Mouse (Mus musculus): ENCODE measurements around the gene Arhgef40. TPM values are rescaled to one million over a fixed set of nuclear protein-coding genes. Genes with fewer than 3 reads are reported as not detected.

The Arhgef40 gene
- total RNA-seq, 2 experiments from 2014 or later = 10.8 to 14.9 TPM

DNA sequence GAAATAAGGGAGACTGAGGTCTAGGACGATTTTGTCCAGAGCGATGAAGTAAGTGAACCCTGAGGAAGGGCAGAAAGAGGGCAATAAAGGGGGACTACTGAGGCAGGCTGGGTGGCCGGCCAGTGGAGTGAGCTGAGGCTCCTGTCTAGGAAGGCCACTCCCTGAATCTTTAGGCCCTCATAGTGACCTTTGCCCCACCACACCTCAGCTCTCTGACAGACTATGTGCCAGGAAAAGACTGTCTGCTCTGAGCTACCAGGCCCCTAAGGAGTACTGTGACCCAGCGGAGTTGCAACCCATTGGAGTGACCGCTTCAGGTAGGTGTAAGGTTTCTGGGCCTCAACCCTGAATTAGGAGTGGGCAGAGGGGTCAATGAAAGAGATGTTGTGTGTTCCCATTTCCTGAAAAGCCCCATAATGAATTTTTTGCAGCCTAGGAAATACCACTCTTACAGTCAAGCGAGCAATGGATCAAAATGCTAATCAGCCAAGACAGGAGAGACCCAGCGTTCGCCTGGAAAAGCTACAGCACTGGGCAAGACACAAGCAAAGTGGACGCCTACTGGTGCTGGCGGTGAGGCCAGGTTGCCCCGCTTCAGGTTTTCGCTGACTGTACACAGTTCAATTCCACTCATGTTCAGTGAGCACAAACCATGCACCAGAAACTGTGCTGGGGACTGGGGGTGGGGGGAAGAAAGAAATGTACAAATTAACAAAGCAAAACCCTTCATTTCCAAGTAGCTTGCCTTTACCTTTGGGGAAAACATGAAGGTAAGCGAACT, 32.3 kb downstream of the Arhgef40 start:
- no peak for ATAC-seq (replicated peaks; ENCODE audit: poor library complexity, severe bottlenecking)

DNA sequence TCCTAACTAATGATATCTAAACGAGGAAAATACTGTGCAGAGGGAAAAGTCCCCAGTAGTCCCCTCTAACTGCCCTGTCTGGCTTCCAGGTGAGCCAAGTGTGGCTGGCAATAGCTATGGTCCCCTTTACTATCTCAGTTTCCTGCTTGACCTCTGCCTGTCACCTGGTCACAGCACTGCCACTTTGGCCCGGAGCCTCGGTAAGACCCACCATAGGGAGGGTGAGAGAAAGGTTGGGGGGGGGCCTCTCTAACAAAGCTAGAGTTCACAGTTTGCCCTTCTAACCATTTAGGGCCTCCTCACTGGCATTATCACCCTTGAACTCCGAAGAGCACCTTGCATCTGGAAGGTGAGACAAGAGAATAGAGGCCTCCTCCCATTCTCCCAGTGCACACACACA, 33.1 kb downstream of the Arhgef40 start:
- no peak for ATAC-seq (replicated peaks; ENCODE audit: poor library complexity, severe bottlenecking)

DNA sequence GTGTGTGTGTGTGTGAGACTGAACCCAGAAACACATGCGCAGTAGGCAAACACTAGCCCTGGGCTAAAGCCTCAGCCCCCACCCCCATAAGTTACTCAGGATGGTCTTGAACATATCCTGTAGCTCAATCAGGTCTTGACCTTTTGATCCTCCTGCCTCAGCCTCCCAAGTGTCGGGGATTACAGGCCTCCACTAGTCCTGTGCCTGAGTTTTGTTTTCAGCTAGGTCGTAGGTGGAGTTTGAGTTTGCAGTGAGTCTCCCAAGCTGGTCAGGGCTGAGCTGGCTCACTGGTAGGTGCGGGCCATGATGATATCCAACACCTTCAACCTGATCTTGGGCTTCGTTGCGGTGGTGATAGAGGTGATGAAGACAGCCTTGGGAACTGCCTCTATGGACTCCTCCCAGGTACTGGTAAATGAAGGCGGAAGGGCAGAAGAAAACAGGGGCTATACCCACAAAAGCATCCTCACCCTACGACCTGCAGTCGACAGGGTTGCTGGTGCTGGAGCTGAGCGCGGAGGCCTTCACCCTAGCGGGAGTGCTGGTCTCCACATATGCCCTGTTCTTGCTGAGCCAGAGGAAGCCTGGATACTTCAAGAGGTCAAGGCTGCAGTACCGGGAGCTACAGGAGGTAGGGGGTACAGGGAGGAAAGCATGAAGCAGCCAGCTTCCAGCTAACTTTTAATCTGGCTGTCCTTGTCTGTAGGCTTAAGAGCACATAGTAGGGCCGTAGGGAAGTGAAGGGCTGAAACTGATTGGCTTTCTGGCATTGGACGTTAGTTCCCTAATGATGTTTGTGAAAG, 33.9 kb downstream of the Arhgef40 start:
- no peak for ATAC-seq (replicated peaks; ENCODE audit: poor library complexity, severe bottlenecking)

DNA sequence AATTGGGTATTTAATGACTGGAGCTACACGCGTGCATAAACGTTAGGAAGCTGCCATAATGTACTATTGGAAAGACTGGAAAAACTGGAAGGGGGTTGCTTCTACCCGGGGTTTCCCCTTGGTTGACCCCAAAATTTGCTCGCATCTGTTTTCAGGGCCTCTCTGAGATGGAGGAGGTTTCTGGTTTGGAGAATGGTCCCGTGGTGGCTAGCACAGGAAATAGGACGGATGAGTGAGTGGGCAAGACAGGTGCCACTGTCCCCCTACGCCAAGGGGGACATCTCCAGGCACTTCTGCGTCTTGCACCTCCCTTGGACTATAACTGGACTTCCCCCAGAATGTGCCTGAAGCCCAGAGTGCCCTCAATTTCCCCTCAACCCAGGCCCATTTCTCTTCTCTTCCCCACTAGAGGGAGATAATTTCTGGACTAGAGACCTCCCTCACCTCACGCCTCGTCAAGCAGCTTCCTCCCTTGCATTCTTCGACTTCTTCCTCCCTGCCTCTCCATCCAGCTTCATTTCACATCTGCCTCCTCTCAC, 34.6 kb downstream of the Arhgef40 start:
- ATAC-seq (replicated peaks; ENCODE audit: poor library complexity, severe bottlenecking) = peak; percentile 29

DNA sequence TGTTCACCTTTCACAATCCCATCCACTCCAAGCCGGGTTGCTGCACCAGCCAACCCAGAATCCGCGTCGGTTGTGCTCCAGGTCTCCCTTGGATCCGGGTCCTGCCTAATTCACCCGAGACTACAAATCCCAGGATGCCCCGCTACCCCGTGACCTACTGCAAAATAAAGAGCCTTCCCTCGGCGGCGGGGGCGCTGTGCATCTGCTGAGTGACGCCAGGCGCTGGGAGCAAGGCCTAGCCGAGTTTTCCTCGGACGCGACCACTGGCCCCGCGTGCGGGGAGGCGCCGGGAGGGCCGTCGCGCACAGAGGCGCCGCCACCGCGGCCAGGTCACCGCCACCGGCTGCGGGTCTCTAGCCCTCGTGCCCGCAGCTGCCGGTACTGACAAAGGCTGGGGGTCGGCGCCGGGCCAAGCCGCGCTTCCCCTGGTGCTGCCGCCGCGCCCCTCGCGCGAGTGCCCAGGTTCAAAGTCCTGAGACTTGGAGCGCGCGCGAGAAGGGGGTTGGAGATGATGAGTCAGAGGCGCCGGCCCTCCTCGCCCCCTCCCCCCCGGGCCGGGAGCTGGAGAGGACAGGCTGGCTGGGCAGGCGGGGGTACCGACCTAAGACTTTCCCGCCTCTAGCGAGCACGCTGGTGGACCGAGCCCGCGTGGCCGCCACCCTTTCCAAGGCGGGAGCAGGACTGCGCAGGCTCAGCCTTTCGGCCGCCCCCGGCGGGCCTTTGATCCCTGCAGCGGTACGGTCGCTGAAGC, 35.2 kb downstream of the Arhgef40 start:
- peak; percentile 60 for ATAC-seq (replicated peaks; ENCODE audit: poor library complexity, severe bottlenecking)

DNA sequence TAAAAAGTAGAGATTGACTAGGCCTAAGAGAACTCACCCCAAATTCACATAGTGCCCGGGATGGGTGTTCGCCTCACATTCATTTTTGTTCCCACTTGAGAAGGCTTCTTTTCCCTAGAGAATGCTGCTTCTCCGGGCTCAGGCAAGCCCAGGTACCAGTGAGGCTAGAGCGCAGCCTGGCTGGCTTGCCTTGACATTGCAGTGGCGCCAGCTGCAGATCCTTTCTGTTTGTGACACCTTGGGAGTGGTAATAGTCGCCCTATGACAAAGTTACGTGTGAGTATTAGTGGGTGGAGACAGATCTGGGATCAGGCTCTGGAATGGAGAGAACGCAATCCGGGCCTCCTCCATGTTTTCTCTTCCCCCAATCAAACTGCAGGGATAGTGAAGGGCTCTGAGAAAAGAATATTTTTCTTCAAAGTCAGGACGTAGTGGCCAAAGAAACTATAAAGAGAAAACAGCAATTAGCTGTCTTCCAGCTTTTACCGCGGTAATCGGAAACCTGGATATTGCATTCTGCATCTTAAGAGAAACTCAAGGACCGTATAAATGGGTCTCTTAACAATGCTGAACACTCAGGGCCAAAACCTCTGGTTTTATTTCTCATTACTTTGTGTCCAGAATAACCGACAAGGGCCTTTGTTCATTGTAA, 36.1 kb downstream of the Arhgef40 start, which contains the start of gene Zfp219:
TSS of gene Zfp219 (minus strand) at position 248 of the 652 bp plus-strand sequence.
- ATAC-seq (replicated peaks; ENCODE audit: poor library complexity, severe bottlenecking) = peak; percentile 29

DNA sequence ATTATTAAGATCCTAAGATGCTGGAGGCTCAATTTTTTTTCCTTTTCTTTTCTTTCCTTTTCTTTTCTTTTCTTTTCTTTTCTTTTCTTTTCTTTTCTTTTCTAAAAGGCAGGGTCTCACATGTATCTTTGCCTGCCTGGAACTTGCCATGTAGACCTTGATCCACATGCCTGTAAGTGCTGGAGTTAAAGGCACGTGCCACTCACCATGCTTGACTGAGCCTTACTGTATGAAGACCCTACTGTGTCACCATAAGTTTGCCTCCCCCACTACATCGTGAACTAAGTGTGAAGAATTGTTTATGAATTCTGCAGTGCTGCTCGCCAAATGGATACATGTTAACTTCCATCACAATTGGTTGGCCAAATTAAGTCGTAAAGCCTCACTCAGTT, 36.6 kb downstream of the Arhgef40 start:
- no peak for ATAC-seq (replicated peaks; ENCODE audit: poor library complexity, severe bottlenecking)

DNA sequence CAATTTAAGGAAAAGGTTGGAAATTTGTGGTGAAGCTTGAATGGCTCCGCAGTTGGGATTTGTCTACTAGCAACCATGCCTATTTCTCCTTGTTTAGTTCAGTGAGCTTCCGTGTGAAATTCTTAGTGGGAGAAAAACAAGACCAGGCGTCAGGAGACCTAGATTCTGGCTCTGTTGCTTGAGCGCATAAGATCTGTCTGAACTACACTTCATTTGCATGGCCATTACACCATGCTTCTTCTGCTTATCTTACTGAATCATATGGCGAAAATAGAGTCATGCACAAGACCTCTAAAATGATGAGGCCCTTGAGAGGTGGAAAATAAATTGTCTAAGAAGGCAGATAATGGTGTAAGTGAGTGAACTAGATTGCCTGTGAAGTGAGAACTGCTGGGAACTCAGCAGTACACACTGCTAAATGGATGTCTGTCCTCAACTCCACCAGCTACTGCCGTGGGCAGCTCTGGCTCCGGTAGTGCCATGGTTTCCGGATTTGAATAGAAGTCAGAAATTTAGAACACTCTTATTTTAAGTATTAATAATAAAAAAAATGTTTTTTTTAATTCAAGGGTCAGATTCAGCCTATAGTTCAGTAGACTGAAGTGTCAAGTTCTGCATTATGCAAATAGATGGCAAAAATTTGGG, 37.2 kb downstream of the Arhgef40 start:
- no peak for ATAC-seq (replicated peaks; ENCODE audit: poor library complexity, severe bottlenecking)

DNA sequence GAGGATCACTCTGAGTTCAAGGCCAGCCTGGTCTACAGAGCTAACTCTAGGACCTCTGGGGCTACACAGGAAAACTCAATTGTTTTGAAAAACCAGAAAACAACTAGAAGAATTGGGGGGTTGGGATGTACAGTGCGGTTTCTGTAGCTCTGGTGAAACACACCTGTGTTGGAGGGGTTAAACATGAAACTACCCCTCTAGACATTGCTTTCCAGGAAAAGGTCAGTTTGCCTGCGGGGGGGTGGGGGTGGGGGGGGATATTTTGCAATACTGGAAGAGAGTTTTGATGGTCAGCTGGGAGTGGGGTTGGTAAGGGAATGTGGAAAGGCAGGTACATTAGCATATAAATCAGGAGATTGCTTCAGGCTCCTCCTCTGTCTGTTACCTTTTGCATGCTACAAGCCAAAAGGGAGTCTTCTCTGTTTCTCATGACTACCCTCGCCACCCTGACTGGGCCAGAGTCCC, 37.8 kb downstream of the Arhgef40 start:
- ATAC-seq (replicated peaks; ENCODE audit: poor library complexity, severe bottlenecking) = no peak

DNA sequence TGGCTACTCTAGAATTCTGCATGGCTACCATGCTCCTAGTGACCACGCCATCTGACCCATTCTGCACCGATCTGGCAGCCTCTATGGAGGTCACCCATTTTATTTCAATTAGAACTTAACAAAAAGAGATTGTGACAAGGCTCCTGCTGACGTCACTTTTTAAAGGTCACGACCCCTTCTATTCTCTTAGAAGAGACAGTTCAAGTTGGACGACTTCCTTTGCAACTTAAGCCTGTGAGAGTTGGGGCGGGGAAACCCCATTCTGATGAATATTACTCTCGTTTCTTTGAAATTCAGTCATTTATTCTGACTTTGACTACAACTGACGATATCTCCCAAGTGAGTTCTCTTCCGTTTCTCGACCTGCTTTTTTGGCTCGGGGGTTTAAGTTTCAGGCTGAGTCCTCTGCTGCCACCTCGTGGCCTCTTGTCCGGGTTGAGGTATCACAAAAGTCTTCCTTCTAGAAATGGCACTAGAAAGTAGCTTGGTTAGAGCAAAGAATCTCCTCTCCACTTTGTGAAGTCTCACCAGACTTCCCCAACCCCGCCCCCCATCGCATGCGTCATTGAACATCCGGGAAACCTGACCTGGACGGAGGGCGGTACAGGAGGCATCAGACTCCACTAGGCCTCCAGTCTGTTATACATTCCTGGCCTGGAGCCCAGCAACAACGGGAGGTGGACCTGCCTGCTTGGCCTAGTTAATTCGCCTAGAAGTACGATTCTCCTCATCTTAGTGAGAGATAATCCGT, 38.4 kb downstream of the Arhgef40 start:
- ATAC-seq (replicated peaks; ENCODE audit: poor library complexity, severe bottlenecking) = peak; percentile 42

DNA sequence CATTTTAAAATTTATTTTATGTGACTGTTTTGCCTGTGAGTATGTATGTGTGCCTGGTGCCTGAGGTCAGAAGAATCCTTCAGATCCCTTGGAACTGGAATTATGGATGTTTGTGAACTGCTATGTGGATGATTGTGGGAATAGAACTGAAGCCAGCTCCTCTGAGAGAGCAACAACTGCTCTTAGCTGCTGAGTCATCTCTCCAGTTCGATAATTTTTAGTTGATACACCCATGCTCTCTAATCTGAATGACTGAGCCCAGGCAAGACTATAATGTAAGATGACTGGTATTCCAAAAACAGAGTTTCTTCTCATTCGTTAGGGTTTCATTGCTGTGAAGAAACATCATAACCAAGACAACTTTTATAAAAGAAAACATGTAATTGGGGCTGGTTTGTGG, 39.6 kb downstream of the Arhgef40 start:
- no peak for ATAC-seq (replicated peaks; ENCODE audit: poor library complexity, severe bottlenecking)

DNA sequence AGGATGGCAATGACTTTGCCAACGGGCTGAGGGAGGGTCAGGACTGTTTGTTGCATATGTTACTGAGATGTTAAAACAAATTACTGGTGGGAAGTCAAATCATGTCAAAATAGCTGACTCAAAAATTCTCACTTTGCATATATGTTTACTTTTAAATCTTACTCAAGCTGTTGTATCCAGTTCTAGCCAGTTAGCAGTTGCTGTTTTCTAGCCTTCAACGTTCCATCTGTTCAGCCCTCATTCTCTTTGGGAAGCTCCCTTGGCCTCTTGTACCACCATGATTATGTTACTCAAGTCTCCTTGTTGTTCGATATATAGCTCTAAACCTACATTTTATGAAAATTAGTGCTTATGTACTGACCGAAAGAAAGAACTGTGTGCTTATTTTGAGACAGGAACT, 41.8 kb downstream of the Arhgef40 start:
- ATAC-seq (replicated peaks; ENCODE audit: poor library complexity, severe bottlenecking) = no peak

DNA sequence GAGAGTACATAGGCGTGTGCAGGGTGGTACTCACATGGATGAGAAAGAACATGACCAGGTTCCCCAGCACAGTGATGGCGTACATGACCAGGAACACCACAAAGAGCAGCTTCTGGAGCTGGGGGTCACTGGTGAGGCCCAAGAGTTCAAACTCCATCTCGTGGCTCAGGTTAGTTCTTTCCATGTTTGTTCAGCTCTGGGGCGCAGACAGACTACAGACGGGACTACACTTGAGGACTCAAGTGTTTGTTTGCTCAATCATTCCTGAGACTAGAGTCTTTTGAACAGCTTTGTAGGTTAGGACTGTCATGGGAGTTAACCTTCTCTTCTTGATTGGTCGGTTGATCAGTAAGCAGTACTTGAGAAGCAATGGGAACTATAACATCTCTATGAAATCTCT, 51.4 kb downstream of the Arhgef40 start:
- ATAC-seq (replicated peaks; ENCODE audit: poor library complexity, severe bottlenecking) = no peak

DNA sequence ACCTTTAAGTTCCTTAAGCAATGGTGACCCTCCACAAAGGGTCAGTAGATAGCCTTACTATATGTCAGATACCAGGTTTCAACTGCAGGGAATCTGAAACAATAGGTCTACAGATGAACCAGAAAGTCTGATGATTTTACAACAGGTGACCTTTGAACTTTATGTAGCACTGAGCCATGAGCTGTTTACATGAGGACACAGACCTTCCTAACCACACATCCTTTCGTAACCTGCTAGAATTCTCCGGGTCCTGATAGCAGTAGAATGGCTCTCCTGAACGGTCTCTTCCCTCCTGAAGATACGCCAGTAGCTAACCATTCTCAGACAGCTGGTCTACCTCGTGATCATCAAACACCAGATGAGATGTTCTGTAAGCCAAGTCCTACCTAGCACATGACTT, 54.8 kb downstream of the Arhgef40 start:
- no peak for ATAC-seq (replicated peaks; ENCODE audit: poor library complexity, severe bottlenecking)

DNA sequence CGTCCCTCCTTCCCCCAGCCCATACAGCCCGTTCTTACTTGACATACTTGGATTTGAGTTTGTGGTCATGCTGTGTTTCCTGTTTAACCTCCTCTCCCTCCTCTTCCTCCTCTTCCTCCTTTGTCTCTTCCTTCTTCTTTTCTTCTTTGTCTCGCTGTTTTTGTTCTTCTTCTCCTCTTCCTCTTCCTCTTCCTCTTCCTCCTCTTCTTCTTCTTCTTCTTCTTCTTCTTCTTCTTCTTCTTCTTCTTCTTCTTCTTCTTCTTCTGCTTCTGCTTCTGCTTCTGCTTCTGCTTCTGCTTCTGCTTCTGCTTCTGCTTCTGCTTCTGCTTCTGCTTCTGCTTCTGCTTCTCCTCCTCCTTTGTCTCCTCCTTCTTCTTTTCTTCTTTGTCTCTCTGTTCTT, 57.8 kb downstream of the Arhgef40 start, which contains the start of gene Olfr221:
TSS of gene Olfr221 (minus strand) at position 101 of the 400 bp plus-strand sequence.
- peak; percentile 25; the same call in 1 of the 2 replicates for ATAC-seq (replicated peaks; ENCODE audit: poor library complexity, severe bottlenecking)

DNA sequence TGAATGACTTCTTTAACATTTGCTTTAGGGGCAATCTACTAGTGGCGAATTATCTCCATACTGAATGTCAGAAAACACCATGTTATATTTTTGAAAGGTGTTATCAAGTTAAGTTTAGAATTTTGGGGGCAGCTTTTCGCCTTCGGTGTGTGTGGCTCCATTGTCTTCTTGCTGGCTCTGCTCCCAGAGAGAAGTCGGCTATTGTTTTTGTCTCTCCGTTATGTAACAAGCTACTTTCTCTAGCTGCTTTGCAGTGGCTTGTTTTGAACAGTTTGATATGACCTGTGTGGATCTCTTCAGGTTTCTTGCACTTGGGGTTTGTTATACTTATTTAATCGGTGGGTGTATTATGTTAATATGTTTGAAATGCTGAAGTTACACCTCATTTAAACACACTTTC, 58.9 kb downstream of the Arhgef40 start:
- no peak for ATAC-seq (replicated peaks; ENCODE audit: poor library complexity, severe bottlenecking)

DNA sequence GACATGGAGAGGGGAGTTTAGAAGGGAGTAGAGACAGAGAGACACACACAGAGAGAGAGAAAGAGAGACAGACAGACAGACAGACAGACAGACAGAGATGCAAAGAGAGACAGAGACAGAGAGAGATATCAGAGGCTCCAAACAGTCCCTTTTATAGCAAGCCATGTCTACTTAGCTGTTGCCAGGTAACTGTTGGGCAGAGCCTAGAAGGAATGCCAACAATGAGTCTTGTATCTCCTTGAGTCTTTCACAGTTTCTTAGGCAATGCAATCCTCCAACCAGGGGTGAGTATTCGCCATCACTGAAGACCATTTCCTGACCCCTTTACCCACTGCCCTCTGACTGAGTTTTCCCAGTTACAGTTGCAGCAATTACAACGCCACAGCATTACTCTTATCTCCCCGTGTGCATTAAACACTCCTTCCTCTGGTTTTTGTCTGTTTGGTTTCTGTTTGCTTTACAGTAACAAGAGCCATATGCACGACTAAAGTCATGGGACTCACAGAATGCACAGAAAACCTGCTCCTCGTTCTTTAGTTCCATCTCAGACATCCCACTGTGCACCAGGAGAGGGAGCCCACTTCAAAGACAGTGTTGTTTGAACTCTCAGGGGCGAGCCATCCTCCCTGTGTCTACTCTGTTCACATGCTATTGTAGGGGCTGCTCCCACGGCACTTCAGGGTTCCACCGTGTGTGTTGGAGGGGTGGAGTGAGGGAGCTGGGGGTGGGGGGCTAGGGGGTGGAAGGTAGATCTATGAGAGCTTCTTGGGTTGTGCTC, 60.6 kb downstream of the Arhgef40 start:
- ATAC-seq (replicated peaks; ENCODE audit: poor library complexity, severe bottlenecking) = peak; percentile 76
